ENCODE assay signal across 22 mouse cellular contexts in genomic region chr1:76197651-76198050, GRCm38 (mm10).
"Had no signal": no experiment of that assay in that cellular context is flagged by ENCODE, and none has a peak within 500 bp of the region (broad histone marks: within the 10 kb centered on the region; RNA-seq: fewer than 3 reads in every experiment).

No protein-coding gene starts in this region.

- H3K27me3 ChIP-seq: limb, embryonic 13.5 days; midbrain, embryonic 12.5 days; midbrain, embryonic 15.5 days; neural tube, embryonic 12.5 days; neural tube, embryonic 15.5 days had no signal

- H3K27ac ChIP-seq: layer of hippocampus, adult 2 months; limb, embryonic 10.5 days; limb, embryonic 13.5 days; liver, embryonic 14.5 days; macrophage; midbrain, embryonic 12.5 days; midbrain, embryonic 15.5 days; neural tube, embryonic 12.5 days; neural tube, embryonic 15.5 days; stomach, postnatal 0 days had no signal

- H3K9me3 ChIP-seq: limb, embryonic 10.5 days; limb, embryonic 13.5 days; midbrain, embryonic 12.5 days; midbrain, embryonic 15.5 days; neural tube, embryonic 12.5 days; neural tube, embryonic 15.5 days had no signal

- H3K4me1 ChIP-seq: midbrain, embryonic 12.5 days; midbrain, embryonic 15.5 days; neural tube, embryonic 12.5 days; neural tube, embryonic 15.5 days had no signal

- H3K4me2 ChIP-seq: limb, embryonic 13.5 days; liver, embryonic 11.5 days; lung, embryonic 14.5 days; midbrain, embryonic 12.5 days; midbrain, embryonic 15.5 days; neural tube, embryonic 12.5 days; neural tube, embryonic 15.5 days had no signal

- DNase-seq: kidney, postnatal 14 days; layer of hippocampus, adult 9-11 months; liver, postnatal 0 days; lung, embryonic 14.5 days; right cerebral cortex, adult 18-20 months; right cerebral cortex, postnatal 14 days; right cerebral cortex, postnatal 4 days; thymus, adult 2 months; thymus, postnatal 14 days; thymus, postnatal 4 days had no signal

- H3K9ac ChIP-seq: limb, embryonic 13.5 days; liver, embryonic 14.5 days; liver, postnatal 0 days; lung, embryonic 14.5 days; midbrain, embryonic 12.5 days; midbrain, embryonic 15.5 days; neural tube, embryonic 12.5 days; neural tube, embryonic 15.5 days had no signal

- H3K36me3 ChIP-seq: limb, embryonic 10.5 days; limb, embryonic 13.5 days; midbrain, embryonic 12.5 days; midbrain, embryonic 15.5 days; neural tube, embryonic 12.5 days; neural tube, embryonic 15.5 days had no signal

- H3K4me3 ChIP-seq: layer of hippocampus, adult 2 months; limb, embryonic 10.5 days; limb, embryonic 13.5 days; midbrain, embryonic 12.5 days; midbrain, embryonic 15.5 days; neural tube, embryonic 12.5 days; neural tube, embryonic 15.5 days had no signal

- ATAC-seq: liver, postnatal 0 days; lung, postnatal 0 days; midbrain, embryonic 15.5 days had no signal
